Mouse (Mus musculus) stomach, embryonic 14.5 days (tissue): ENCODE results near the gene Serbp1. TPM values are rescaled to one million over a fixed set of nuclear protein-coding genes. Genes with fewer than 3 reads are reported as not detected.

Experiments
- ATAC-seq: fragments of 200-750 bp; cut with Nextera tagmentation; 2 replicates; pipeline ENCODE4 v1.8.0; 2017; ENCODE audit warnings: low read depth, moderate TSS enrichment; ENCODE audit not compliant: insufficient number of reproducible peaks, insufficient read depth, low FRiP score
- H3K27ac ChIP-seq: fragments of 300-500 bp; sonication (generic); 2 replicates; pipeline ENCODE4 v1.5.1; 2014; ENCODE audit warnings: mild to moderate bottlenecking, low read length, moderate library complexity, mixed read lengths
- H3K27me3 ChIP-seq: fragments of 300-500 bp; sonication (generic); 2 replicates; pipeline ENCODE4 v1.6.1; 2014; ENCODE audit warnings: low read length, control low read depth, mixed read lengths; ENCODE audit not compliant: control insufficient read depth, insufficient read depth
- H3K36me3 ChIP-seq: fragments of 300-500 bp; sonication (generic); 2 replicates; pipeline ENCODE4 v1.6.1; 2014; ENCODE audit warnings: mild to moderate bottlenecking, control low read depth, low read length, moderate library complexity, mixed read lengths; ENCODE audit not compliant: control insufficient read depth, insufficient read depth
- H3K4me1 ChIP-seq: fragments of 300-500 bp; sonication (generic); 2 replicates; pipeline ENCODE4 v1.6.1; 2014; ENCODE audit warnings: low read length, control low read depth, mixed read lengths; ENCODE audit not compliant: control insufficient read depth, insufficient read depth
- H3K4me2 ChIP-seq: fragments of 300-500 bp; sonication (generic); replicated peaks from 2 replicates; pipeline ENCODE4 v1.6.1; 2014; ENCODE audit warnings: low read depth, low read length, control low read depth
- H3K4me3 ChIP-seq: fragments of 300-500 bp; sonication (generic); 2 replicates; pipeline ENCODE4 v1.5.1; 2014; ENCODE audit warnings: low read depth, low read length, control low read depth
- H3K9ac ChIP-seq: fragments of 300-500 bp; sonication (generic); replicated peaks from 2 replicates; pipeline ENCODE4 v1.6.1; 2014; ENCODE audit warnings: low read depth, mild to moderate bottlenecking, control low read depth, low read length, moderate library complexity, mixed read lengths
- H3K9me3 ChIP-seq: fragments of 300-500 bp; sonication (generic); 2 replicates; pipeline ENCODE4 v1.6.1; 2016; ENCODE audit warnings: low read depth, low read length, control low read depth; ENCODE audit not compliant: control insufficient read depth
- WGBS: fragments of 180-500 bp; shearing (Covaris S2); extraction: QIAGEN DNeasy Blood & Tissue Kit; methylation state at CpG from one replicate; pipeline ENCODE4 v1.1.7; 2014; 5-methylcytosine and 5-hydroxymethylcytosine counted together
- polyA plus RNA-seq: library from polyadenylated mRNA; unstranded; fragments of >200 nt; fragmentation: Nextera tagmentation; extraction: Ambion mirVana; gene quantifications from 2 replicates; pipeline ENCODE4 v1.2.1, GENCODE M21; 2014

Serbp1 gene
- polyA plus RNA-seq, 1 experiment from 2014 or later = 414 TPM

GRCm38 (mm10) chr6:67226286-67226685 is 11.7 kb upstream of the Serbp1 start:
- Histone ChIP-seq H3K27me3 (no peaks in the 10 kb centered on the region), H3K4me1 (0 out of 2 replicates have a peak, but pooled peaks cover 6% of the 10 kb centered on the region), H3K9ac (no peak overlapping the region), H3K36me3 (no peaks in the 10 kb centered on the region), H3K4me2 (no peak overlapping the region), H3K27ac (no peak overlapping the region), H3K9me3 (no peaks in the 10 kb centered on the region), H3K4me3 (no peak overlapping the region)
- WGBS = 53% methylated on average over 4 of the region's 4 CpGs
- ATAC-seq = no peak

DNA sequence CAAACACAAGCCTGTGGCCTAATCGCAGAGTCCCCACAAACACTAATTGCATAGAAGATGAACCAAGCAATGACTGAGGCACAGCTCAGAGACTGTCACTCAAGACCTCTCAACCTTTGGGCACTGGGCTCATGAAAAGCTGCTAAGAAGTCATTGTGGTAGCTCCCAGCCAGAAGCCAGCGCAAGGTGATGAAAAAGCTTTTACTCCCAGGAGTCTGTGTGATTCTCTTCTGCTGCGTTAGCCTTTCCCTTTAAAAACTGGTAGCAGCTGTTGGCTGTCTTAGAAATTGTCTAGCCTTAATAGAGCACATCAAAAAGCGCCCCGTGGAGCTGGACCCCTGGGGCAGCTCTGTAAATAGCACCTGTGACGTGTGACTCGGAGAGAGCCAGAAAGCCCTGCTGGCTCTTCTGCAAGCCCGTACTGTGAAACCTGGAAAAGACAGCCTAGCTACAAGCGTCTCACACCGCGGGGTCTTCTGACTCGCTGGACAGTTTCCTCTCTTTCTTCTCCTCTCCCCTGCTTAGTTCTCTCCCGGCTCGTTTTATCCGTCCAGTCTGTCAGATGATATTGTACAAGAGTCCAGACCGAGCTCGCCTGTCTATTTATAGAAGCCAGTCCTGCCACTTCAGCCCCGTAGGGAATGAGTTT is 9.4 kb upstream of the Serbp1 start:
- Histone ChIP-seq H3K4me2 (peak overlapping the region; percentile 44), H3K27me3 (no peaks in the 10 kb centered on the region), H3K36me3 (no peaks in the 10 kb centered on the region), H3K27ac (no peak overlapping the region), H3K4me1 (0 out of 2 replicates have a peak, but pooled peaks cover 6% of the 10 kb centered on the region), H3K9ac (no peak overlapping the region), H3K4me3 (peak overlapping the region; percentile 14; the same call in 1 of the 2 replicates), H3K9me3 (no peaks in the 10 kb centered on the region)
- ATAC-seq = 0 out of 2 replicates have a peak, but pooled peaks have one; percentile 10
- 8% methylated on average over 18 of the region's 18 CpGs for WGBS

DNA sequence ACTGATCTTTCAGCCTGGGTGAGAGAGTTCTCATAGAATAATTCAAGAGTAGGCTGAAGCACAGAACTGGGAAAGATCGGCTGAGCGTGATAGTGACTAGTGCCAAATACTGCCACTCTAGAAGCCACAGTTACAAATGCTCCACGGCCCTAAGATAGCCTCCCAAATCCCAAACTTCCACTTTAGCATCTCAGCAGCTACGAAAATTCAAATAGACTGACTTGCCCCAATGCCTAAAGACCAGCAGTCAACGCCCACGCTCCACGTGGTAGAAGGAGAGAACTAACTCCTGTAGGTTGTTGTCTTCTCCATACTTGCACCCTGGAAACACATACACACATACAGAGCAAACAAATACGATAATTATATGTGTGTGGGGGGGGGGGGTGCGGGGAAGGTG is 8.5 kb upstream of the Serbp1 start:
- H3K27me3 ChIP-seq = no peaks in the 10 kb centered on the region
- H3K4me2 ChIP-seq = no peak overlapping the region
- no peak overlapping the region for H3K9ac ChIP-seq
- H3K9me3 ChIP-seq = no peaks in the 10 kb centered on the region
- H3K36me3 ChIP-seq = no peaks in the 10 kb centered on the region
- WGBS = 30% methylated on average over 9 of the region's 9 CpGs
- H3K4me3 ChIP-seq = no peak overlapping the region
- no peak for ATAC-seq
- H3K27ac ChIP-seq = no peak overlapping the region
- H3K4me1 ChIP-seq = 0 out of 2 replicates have a peak, but pooled peaks cover 6% of the 10 kb centered on the region

DNA sequence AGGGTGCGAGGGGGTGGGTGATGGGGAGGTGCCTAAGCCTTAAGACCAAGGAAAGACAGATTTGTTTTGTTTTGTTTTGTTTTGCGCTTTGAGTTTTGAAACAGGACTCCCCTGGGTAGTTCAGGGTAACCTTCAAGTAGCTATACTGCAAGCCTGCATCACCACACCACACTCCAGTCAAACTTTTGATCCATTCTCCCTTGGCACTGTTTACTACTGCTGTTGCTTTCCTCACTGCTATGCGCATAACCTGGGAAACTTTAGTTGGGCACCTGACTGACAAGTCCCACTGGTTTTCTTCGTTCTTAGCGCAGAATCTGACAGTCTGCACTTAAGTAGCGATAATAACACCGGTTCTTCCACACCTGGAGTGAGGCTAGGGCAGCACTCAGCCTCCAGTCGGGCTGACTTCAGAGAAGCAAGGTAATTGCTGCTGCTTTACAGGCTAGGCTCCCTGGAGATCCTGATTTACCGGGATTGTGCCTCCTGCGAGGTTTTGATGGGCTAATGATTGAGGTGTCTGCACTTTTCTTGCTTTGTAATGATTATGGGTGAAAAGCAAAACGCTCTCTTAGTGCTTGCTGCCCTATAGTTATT is 8.0 kb upstream of the Serbp1 start:
- ATAC-seq = no peak
- Histone ChIP-seq H3K27ac (no peak overlapping the region), H3K27me3 (no peaks in the 10 kb centered on the region), H3K9me3 (no peaks in the 10 kb centered on the region), H3K4me3 (no peak overlapping the region), H3K36me3 (no peaks in the 10 kb centered on the region), H3K4me2 (no peak overlapping the region), H3K4me1 (0 out of 2 replicates have a peak, but pooled peaks cover 6% of the 10 kb centered on the region), H3K9ac (no peak overlapping the region)
- WGBS = 13% methylated on average over 11 of the region's 11 CpGs

GRCm38 (mm10) chr6:67230950-67231349 is 7.0 kb upstream of the Serbp1 start:
- Histone ChIP-seq H3K9me3 (no peaks in the 10 kb centered on the region), H3K36me3 (no peaks in the 10 kb centered on the region), H3K9ac (no peak overlapping the region), H3K27ac (no peak overlapping the region), H3K4me3 (no peak overlapping the region), H3K4me2 (no peak overlapping the region), H3K27me3 (no peaks in the 10 kb centered on the region), H3K4me1 (0 out of 2 replicates have a peak, but pooled peaks cover 6% of the 10 kb centered on the region)
- no peak for ATAC-seq

DNA sequence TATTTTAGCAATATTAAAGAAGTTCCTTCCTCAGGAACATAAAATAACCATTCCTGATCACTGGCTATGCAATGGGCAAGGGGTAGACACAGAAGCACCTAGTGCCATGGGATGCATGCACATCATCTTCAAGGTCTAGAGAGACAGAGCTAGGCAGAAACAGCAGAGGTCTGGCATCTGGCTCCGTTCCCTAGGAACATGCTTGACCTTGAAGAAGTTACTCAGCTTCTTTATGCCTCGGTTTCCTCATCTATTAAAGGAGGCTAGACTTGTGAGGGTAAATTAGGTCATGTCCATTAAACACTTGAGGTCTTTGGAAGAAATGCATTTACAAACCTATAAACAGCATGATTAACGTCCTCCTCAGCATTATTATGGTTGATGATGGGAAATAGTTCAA is 2.3 kb upstream of the Serbp1 start:
- Histone ChIP-seq H3K4me1 (no peaks in the 10 kb centered on the region), H3K36me3 (no peaks in the 10 kb centered on the region), H3K27ac (no peak overlapping the region), H3K27me3 (no peaks in the 10 kb centered on the region), H3K4me2 (no peak overlapping the region), H3K9ac (no peak overlapping the region), H3K9me3 (no peaks in the 10 kb centered on the region), H3K4me3 (no peak overlapping the region)
- 87% methylated on average over 3 of the region's 3 CpGs for WGBS
- ATAC-seq = no peak

- H3K36me3 ChIP-seq = no peaks in the 10 kb centered on the region
These were observed 1.3 kb upstream of the Serbp1 start for GRCm38 (mm10) chr6:67236491-67237234.

DNA sequence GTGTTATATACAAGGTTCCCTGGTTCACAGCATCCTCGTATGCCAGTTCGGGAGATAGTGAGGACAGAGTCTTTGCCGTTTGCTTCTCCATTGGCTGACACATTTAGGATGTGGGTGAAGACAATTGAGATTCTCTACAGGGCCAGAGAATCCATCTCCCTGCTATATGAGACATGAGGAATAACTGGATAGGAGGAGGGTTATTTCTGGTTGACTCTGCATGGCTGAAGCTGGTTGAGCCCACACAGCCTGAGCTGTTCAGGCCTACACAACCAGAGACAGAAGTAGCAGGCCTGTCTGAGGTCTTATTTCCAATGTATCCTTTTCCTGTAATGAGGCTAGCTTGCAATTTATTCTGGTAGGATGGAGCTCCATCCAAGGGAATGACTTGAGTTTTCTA is 3.3 kb downstream of the Serbp1 start:
- Histone ChIP-seq H3K4me2 (no peak overlapping the region), H3K27ac (no peak overlapping the region), H3K9me3 (no peaks in the 10 kb centered on the region), H3K36me3 (no peaks in the 10 kb centered on the region), H3K9ac (no peak overlapping the region), H3K27me3 (no peaks in the 10 kb centered on the region), H3K4me3 (no peak overlapping the region), H3K4me1 (no peaks in the 10 kb centered on the region)
- ATAC-seq = no peak
- WGBS = 96% methylated on average over 3 of the region's 3 CpGs

More at GRCm38 (mm10) chr6:67236491-67237234, 1.3 kb upstream of the Serbp1 start:
- no peak overlapping the region for H3K9ac ChIP-seq
- H3K4me1 ChIP-seq = no peaks in the 10 kb centered on the region
- no peak overlapping the region for H3K4me3 ChIP-seq
- no peak for ATAC-seq
- H3K4me2 ChIP-seq = no peak overlapping the region
- WGBS = 65% methylated on average over 7 of the region's 7 CpGs
- H3K9me3 ChIP-seq = no peaks in the 10 kb centered on the region
- no peaks in the 10 kb centered on the region for H3K27me3 ChIP-seq
- H3K27ac ChIP-seq = no peak overlapping the region
